Mouse (Mus musculus): ENCODE results near the gene N4bp3.
A peak's percentile ranks its signal among the peaks of the same experiment; 100 is the strongest.

The N4bp3 gene

GRCm38 (mm10) chr11:51605602-51606446 lies 44.8 kb downstream of the N4bp3 start:
- DNase-seq (ENCODE audit: extremely low read depth, insufficient read length, low spot score) = peak; percentile 93

GRCm38 (mm10) chr11:51602253-51602652 lies 48.4 kb downstream of the N4bp3 start:
- no peak for DNase-seq (ENCODE audit: extremely low read depth, insufficient read length, low spot score)

- DNase-seq (ENCODE audit: extremely low read depth, insufficient read length, low spot score) = no peak
Observed at GRCm38 (mm10) chr11:51597553-51597952, 53.1 kb downstream of the N4bp3 start.

GRCm38 (mm10) chr11:51595459-51596083 lies 55.1 kb downstream of the N4bp3 start:
- DNase-seq (ENCODE audit: extremely low read depth, insufficient read length, low spot score) = no peak

GRCm38 (mm10) chr11:51594715-51595350 lies 55.8 kb downstream of the N4bp3 start:
- no peak for DNase-seq (ENCODE audit: extremely low read depth, insufficient read length, low spot score)

GRCm38 (mm10) chr11:51593849-51594248 lies 56.8 kb downstream of the N4bp3 start:
- no peak for DNase-seq (ENCODE audit: extremely low read depth, insufficient read length, low spot score)

DNA sequence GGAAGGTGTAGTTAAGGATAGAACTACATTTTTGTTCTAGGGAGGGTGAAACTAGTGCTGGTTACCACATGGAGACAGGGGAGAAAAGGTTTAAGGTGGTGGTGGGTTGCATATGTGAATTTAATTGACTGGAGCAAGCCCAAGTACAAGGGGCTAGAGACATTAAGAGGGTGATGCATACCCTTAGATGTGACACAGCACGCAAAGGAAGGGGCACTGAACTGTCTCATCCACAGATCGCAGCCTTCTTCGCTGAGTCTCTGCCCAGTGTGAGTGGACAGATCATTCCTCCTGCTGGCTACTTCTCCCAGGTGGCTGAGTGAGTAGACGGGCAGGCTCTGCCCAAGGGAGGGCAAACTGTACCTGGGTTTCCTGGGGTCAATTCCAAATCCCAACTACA lies 57.3 kb downstream of the N4bp3 start:
- DNase-seq (ENCODE audit: extremely low read depth, insufficient read length, low spot score) = no peak

Data from 3134 (cell line).